ENCODE assay signal across 8 mouse cellular contexts in the genomic region with DNA sequence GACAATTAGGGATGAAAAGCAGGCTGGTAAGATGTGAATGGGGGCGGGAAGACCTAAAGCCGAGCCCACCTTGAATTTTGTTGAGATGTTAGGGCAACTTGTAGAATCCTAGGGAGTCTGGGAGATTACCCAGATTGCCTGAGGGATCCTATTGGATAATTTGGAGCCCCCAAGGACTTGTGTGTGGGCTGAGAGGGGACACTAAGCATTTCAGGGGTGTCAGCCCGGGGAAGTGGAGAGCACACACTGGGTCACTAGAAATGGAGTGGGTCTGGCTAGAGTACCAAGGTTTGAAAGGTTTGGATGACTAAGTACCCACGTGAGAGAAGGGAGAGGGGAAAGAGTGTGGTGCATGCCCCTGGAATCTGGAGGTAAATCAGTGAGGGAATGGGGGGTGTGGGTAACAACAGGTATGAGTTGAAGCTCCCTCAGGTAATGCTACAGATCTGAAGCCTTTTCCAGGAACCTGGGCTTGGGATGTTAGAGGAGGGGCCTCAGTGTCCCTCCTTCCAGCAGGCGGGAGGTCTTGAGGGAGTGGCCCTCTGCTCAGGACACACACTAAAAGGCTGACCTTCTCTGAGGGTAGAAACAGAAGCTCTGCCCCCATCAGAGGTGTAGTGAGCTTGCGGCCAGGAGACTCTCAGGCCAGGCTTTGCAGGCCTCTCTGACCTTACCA. TPM values are rescaled to one million over a fixed set of nuclear protein-coding genes. Genes with fewer than 3 reads are reported as not detected.
DNase-seq lines count a peak whose midpoint lies in the region; ATAC-seq and TF ChIP-seq lines count a peak whose summit lies in the region.
"Had no signal": no experiment of that assay in that cellular context is flagged by ENCODE, and none has a peak within 500 bp of the region (broad histone marks: within the 10 kb centered on the region; RNA-seq: fewer than 3 reads in every experiment).

No protein-coding gene starts in this region.

- H3K27ac ChIP-seq in liver, embryonic 11.5 days (ENCODE audit: low read depth, low read length): 0 out of 2 replicates have a peak overlapping the region, but pooled peaks have one; percentile 86
- H3K27ac ChIP-seq in forebrain, embryonic 10.5 days: peak overlapping the region; percentile 97
- no peak overlapping the region for H3K27ac ChIP-seq in intestine, postnatal 0 days (ENCODE audit: low read depth, low read length)
- no peak overlapping the region for H3K27ac ChIP-seq in olfactory bulb, adult 2 months (ENCODE audit: insufficient read depth, low read depth, low read length)
- H3K27ac ChIP-seq: macrophage had no signal

- peaks cover 17% of the 10 kb centered on the region for H3K36me3 ChIP-seq in liver, embryonic 11.5 days (ENCODE audit: control insufficient read depth, insufficient read depth, low read length)
- peaks cover 51% of the 10 kb centered on the region for H3K36me3 ChIP-seq in forebrain, embryonic 10.5 days (replicated peaks)
- peaks cover 47% of the 10 kb centered on the region for H3K36me3 ChIP-seq in intestine, postnatal 0 days (ENCODE audit: control insufficient read depth, insufficient read depth)

- H3K27me3 ChIP-seq in liver, embryonic 11.5 days (replicated peaks; ENCODE audit: control insufficient read depth, insufficient read depth, low read length): no peaks in the 10 kb centered on the region
- H3K27me3 ChIP-seq in forebrain, embryonic 10.5 days (ENCODE audit: poor library complexity, severe bottlenecking): no peaks in the 10 kb centered on the region
- no peaks in the 10 kb centered on the region for H3K27me3 ChIP-seq in intestine, postnatal 0 days (replicated peaks; ENCODE audit: control insufficient read depth, insufficient read depth, low read length)

- peak overlapping the region; percentile 98 for H3K4me2 ChIP-seq in liver, embryonic 11.5 days
- peak overlapping the region; percentile 99 for H3K4me2 ChIP-seq in intestine, postnatal 0 days (replicated peaks; ENCODE audit: low read depth)

- no peak for ATAC-seq in liver, embryonic 11.5 days (replicated peaks; ENCODE audit: low FRiP score)
- no peak for ATAC-seq in intestine, postnatal 0 days
- no peak for ATAC-seq in frontal cortex, adult (ENCODE audit: low TSS enrichment)
- no peak for ATAC-seq in erythroid progenitor cell, adult 5-6 weeks (replicated peaks; ENCODE audit: low FRiP score, poor library complexity, severe bottlenecking)

- 61% methylated on average over 6 of the region's 6 CpGs for WGBS in liver, embryonic 11.5 days
- 36% methylated on average over 6 of the region's 6 CpGs for WGBS in forebrain, embryonic 10.5 days
- WGBS in intestine, postnatal 0 days: 41% methylated on average over 6 of the region's 6 CpGs
- 35% methylated on average over 6 of the region's 6 CpGs for WGBS in olfactory bulb, adult 2 months

- H3K9ac ChIP-seq in liver, embryonic 11.5 days (ENCODE audit: low read depth, low read length): no peak overlapping the region; the same call in 1 of the 2 replicates
- H3K9ac ChIP-seq in intestine, postnatal 0 days (ENCODE audit: low read depth, low read length): no peak overlapping the region

- H3K4me3 ChIP-seq in liver, embryonic 11.5 days (ENCODE audit: low read depth, low read length): peak overlapping the region; percentile 76
- peak overlapping the region; percentile 71 for H3K4me3 ChIP-seq in forebrain, embryonic 10.5 days
- peak overlapping the region; percentile 67; the same call in 1 of the 2 replicates for H3K4me3 ChIP-seq in intestine, postnatal 0 days (ENCODE audit: low read depth, low read length)
- H3K4me3 ChIP-seq in olfactory bulb, adult 2 months (ENCODE audit: insufficient read depth, low read depth, low read length): peak overlapping the region; percentile 60

- peaks cover 7% of the 10 kb centered on the region for H3K4me1 ChIP-seq in liver, embryonic 11.5 days (replicated peaks; ENCODE audit: control insufficient read depth, insufficient read depth, low read length)
- H3K4me1 ChIP-seq in forebrain, embryonic 10.5 days: peaks cover 35% of the 10 kb centered on the region
- H3K4me1 ChIP-seq in intestine, postnatal 0 days (replicated peaks; ENCODE audit: control insufficient read depth, insufficient read depth, low read length): 0 out of 2 replicates have a peak, but pooled peaks cover 2% of the 10 kb centered on the region
- peaks cover 33% of the 10 kb centered on the region for H3K4me1 ChIP-seq in olfactory bulb, adult 2 months (ENCODE audit: control insufficient read depth, insufficient read depth, low read length)

- H3K9me3 ChIP-seq in liver, embryonic 11.5 days (ENCODE audit: control insufficient read depth, low read length): no peaks in the 10 kb centered on the region
- no peaks in the 10 kb centered on the region for H3K9me3 ChIP-seq in forebrain, embryonic 10.5 days
- no peaks in the 10 kb centered on the region for H3K9me3 ChIP-seq in intestine, postnatal 0 days (ENCODE audit: control insufficient read depth)

- DNase-seq in liver, embryonic 11.5 days (ENCODE audit: low spot score): no peak
- DNase-seq in liver: no peak
- no peak for DNase-seq in forebrain, embryonic 10.5 days (ENCODE audit: extremely low spot score, low spot score)

- no peak for TF ChIP-seq POLR2A in olfactory bulb, adult 2 months (IDR thresholded peaks at IDR 0.05; ENCODE audit: insufficient read depth, low read depth, low read length)

- TF ChIP-seq CTCF in intestine, postnatal 0 days (IDR thresholded peaks at IDR 0.05; ENCODE audit: low read depth): no peak
- no peak for TF ChIP-seq CTCF in olfactory bulb, adult 2 months (IDR thresholded peaks at IDR 0.05; ENCODE audit: insufficient read depth, low read depth, low read length)

RNA-seq across cellular contexts. Expression of a gene that starts 3.4 kb away (rescaled TPM):
- polyA plus RNA-seq in liver, embryonic 11.5 days (2014; fragmentation: Nextera tagmentation; extraction: Ambion mirVana): 3.1 and 3.7 TPM in 2 replicates
- polyA plus RNA-seq in forebrain, embryonic 10.5 days (2016; fragmentation: Nextera tagmentation; extraction: Ambion mirVana): 7.6 and 8.2 TPM in 2 replicates
- polyA plus RNA-seq in intestine, postnatal 0 days (2015; fragmentation: Nextera tagmentation; extraction: Ambion mirVana): 2.1 and 2.2 TPM in 2 replicates
- polyA plus RNA-seq in olfactory bulb, adult 2 months (2012; ENCODE audit: insufficient read depth, insufficient read length, low replicate concordance, missing spikeins): not detected in 2 replicates
- total RNA-seq in erythroid progenitor cell, adult 5-6 weeks (2015; ENCODE audit: low replicate concordance): 1.7 and 1.8 TPM in 2 replicates
- total RNA-seq in erythroid progenitor cell, adult 5-6 weeks (2017; ENCODE audit: low replicate concordance): 1.5 and 3.6 TPM in 2 replicates

RNA-seq across cellular contexts. Expression of a gene that starts 15.7 kb away (rescaled TPM):
- 0.25 and 0.40 TPM in 2 replicates for polyA plus RNA-seq in liver, embryonic 11.5 days (2014; fragmentation: Nextera tagmentation; extraction: Ambion mirVana)
- polyA plus RNA-seq in forebrain, embryonic 10.5 days (2016; fragmentation: Nextera tagmentation; extraction: Ambion mirVana): 0.33 and 0.39 TPM in 2 replicates
- polyA plus RNA-seq in intestine, postnatal 0 days (2015; fragmentation: Nextera tagmentation; extraction: Ambion mirVana): not detected in 2 replicates
- not detected in 2 replicates for polyA plus RNA-seq in olfactory bulb, adult 2 months (2012; ENCODE audit: insufficient read depth, insufficient read length, low replicate concordance, missing spikeins)
- not detected in 2 replicates for total RNA-seq in erythroid progenitor cell, adult 5-6 weeks (2015; ENCODE audit: low replicate concordance)
- not detected in 2 replicates for total RNA-seq in erythroid progenitor cell, adult 5-6 weeks (2017; ENCODE audit: low replicate concordance)
- polyA plus RNA-seq: macrophage had no signal

RNA-seq across cellular contexts. Expression of a gene that starts 21.9 kb away (rescaled TPM):
- 22.0 and 23.7 TPM in 2 replicates for polyA plus RNA-seq in liver, embryonic 11.5 days (2014; fragmentation: Nextera tagmentation; extraction: Ambion mirVana)
- 8.4 and 9.8 TPM in 2 replicates for polyA plus RNA-seq in forebrain, embryonic 10.5 days (2016; fragmentation: Nextera tagmentation; extraction: Ambion mirVana)
- polyA plus RNA-seq in intestine, postnatal 0 days (2015; fragmentation: Nextera tagmentation; extraction: Ambion mirVana): 18.7 and 21.8 TPM in 2 replicates
- not detected in 2 replicates for polyA plus RNA-seq in olfactory bulb, adult 2 months (2012; ENCODE audit: insufficient read depth, insufficient read length, low replicate concordance, missing spikeins)
- total RNA-seq in erythroid progenitor cell, adult 5-6 weeks (2015; ENCODE audit: low replicate concordance): 2.5 and 5.4 TPM in 2 replicates
- total RNA-seq in erythroid progenitor cell, adult 5-6 weeks (2017; ENCODE audit: low replicate concordance): 4.6 and 6.7 TPM in 2 replicates

RNA-seq across cellular contexts. Expression of a gene that starts 28.8 kb away (rescaled TPM):
- 24.2 and 26.0 TPM in 2 replicates for polyA plus RNA-seq in liver, embryonic 11.5 days (2014; fragmentation: Nextera tagmentation; extraction: Ambion mirVana)
- 16.0 and 17.1 TPM in 2 replicates for polyA plus RNA-seq in forebrain, embryonic 10.5 days (2016; fragmentation: Nextera tagmentation; extraction: Ambion mirVana)
- 9.7 and 9.9 TPM in 2 replicates for polyA plus RNA-seq in intestine, postnatal 0 days (2015; fragmentation: Nextera tagmentation; extraction: Ambion mirVana)
- polyA plus RNA-seq in olfactory bulb, adult 2 months (2012; ENCODE audit: insufficient read depth, insufficient read length, low replicate concordance, missing spikeins): 526 TPM in 1 of 2 replicates, not detected in the other
- 38.1 and 42.5 TPM in 2 replicates for total RNA-seq in erythroid progenitor cell, adult 5-6 weeks (2015; ENCODE audit: low replicate concordance)
- 14.8 and 21.3 TPM in 2 replicates for total RNA-seq in erythroid progenitor cell, adult 5-6 weeks (2017; ENCODE audit: low replicate concordance)

RNA-seq across cellular contexts. Expression of a gene that starts 35.2 kb away (rescaled TPM):
- 5.5 and 5.8 TPM in 2 replicates for polyA plus RNA-seq in liver, embryonic 11.5 days (2014; fragmentation: Nextera tagmentation; extraction: Ambion mirVana)
- polyA plus RNA-seq in forebrain, embryonic 10.5 days (2016; fragmentation: Nextera tagmentation; extraction: Ambion mirVana): 5.9 and 6.0 TPM in 2 replicates
- polyA plus RNA-seq in intestine, postnatal 0 days (2015; fragmentation: Nextera tagmentation; extraction: Ambion mirVana): 4.1 TPM in 2 replicates
- polyA plus RNA-seq in olfactory bulb, adult 2 months (2012; ENCODE audit: insufficient read depth, insufficient read length, low replicate concordance, missing spikeins): not detected in 2 replicates
- not detected in 2 replicates for total RNA-seq in erythroid progenitor cell, adult 5-6 weeks (2015; ENCODE audit: low replicate concordance)
- total RNA-seq in erythroid progenitor cell, adult 5-6 weeks (2017; ENCODE audit: low replicate concordance): not detected in 2 replicates
- polyA plus RNA-seq: macrophage had no signal

Comparison
In these comparisons a context has a peak if more than half of its experiments do, and no peak if none do; other contexts are left out.
1. H3K27ac ChIP-seq: peak in liver, embryonic 11.5 days (single experiment) and forebrain, embryonic 10.5 days (single experiment); none in intestine, postnatal 0 days (single experiment) and olfactory bulb, adult 2 months (single experiment).
2. Peak in every context shown above with its lines, with median percentiles within 50 percentile points of each other: H3K4me3 ChIP-seq.